Mouse (Mus musculus): ENCODE measurements around the gene Spen. TPM values are rescaled to one million over a fixed set of nuclear protein-coding genes. Genes with fewer than 3 reads are reported as not detected.

The Spen gene
- polyA plus RNA-seq, 1 experiment from 2014 or later, result 12.8 TPM

DNA sequence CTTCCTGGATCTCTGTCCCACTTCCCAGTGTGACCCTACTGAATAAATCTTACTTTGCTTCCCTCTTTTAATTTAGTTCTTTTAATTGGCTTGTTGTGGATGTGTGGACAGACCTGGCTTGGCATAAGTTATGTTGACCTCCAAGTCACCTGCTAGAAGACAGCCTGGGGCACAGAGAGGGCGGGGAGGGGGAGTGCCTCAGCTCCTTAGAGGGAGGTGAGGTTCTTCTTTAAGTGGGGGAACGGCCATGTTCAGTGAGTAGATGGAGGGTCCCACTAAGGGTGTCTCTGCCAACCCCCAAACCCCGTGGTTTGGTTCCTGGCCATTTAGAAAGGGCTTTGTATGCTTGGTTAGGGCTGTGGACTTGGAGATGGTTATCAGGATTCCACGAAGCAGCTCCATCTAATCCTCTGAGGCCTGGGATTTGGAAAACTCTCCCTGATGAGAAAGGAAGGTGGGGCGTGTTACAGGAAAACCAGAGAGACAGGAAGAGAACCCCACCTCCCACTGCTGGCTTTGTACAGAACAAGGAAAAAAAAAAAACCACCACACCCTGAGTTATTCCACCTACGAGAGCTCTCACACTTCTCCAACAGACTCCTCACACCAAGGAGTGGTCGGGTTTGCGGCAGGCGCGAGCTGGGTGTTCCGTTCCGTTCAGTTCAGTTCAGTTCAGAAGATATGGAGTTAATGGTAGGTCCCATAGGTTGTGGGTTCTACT is 99.2 kb downstream of the Spen start:
- Histone ChIP-seq H3K27me3 (replicated peaks; ENCODE audit: control insufficient read depth, insufficient read depth, low read length) (no peaks in the 10 kb centered on the region), H3K9me3 (ENCODE audit: control insufficient read depth, low read length) (no peaks in the 10 kb centered on the region), H3K27ac (ENCODE audit: low read depth) (no peak overlapping the region), H3K9ac (ENCODE audit: low read length) (no peak overlapping the region), H3K36me3 (ENCODE audit: control insufficient read depth, insufficient read depth, low read length) (no peaks in the 10 kb centered on the region), H3K4me1 (replicated peaks; ENCODE audit: control insufficient read depth, insufficient read depth, low read length) (peaks cover 5% of the 10 kb centered on the region; the same call in 1 of the 2 replicates), H3K4me3 (ENCODE audit: low read depth, low read length) (no peak overlapping the region), H3K4me2 (ENCODE audit: low read length) (no peak overlapping the region)
- DNase-seq (ENCODE audit: low spot score) (no peak), ATAC-seq (replicated peaks; ENCODE audit: low FRiP score, low TSS enrichment, low read depth) (no peak)
- 78% methylated on average over 12 of the region's 12 CpGs for WGBS

DNA sequence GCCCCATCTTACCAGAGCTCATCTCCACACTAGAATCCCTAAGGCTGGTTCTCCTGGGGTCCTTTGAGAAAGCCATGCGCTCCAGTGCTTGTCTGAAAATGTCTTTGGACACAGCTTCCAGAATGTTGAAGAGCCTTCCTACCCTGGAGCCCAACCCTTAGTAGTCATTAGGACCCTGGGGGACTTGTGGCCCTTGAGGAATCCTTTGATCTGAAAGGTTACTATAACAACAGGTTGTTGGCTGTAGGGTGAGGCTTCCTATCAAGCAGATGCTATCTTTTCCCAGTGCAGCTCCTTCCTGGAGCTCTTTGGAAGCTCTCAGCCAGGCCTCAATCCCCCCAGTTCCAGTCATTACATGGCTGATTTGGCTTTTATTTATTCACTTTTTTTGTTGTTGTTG is 102.4 kb downstream of the Spen start, which contains the start of gene Srarp:
Srarp (minus strand) TSS at position 132 of the 400 bp plus-strand sequence.
- no peak within 1 kb of the TSS for H3K4me2 ChIP-seq (ENCODE audit: low read length)
- WGBS, result 81% methylated on average over 1 of the region's 1 CpGs
- H3K4me1 ChIP-seq (replicated peaks; ENCODE audit: control insufficient read depth, insufficient read depth, low read length), result no peaks in the 10 kb centered on the region
- H3K9ac ChIP-seq (ENCODE audit: low read length), result no peak within 1 kb of the TSS
- H3K27ac ChIP-seq (ENCODE audit: low read depth), result no peak within 1 kb of the TSS
- no peak within 1 kb of the TSS for H3K4me3 ChIP-seq (ENCODE audit: low read depth, low read length)
- no peaks in the 10 kb centered on the region for H3K9me3 ChIP-seq (ENCODE audit: control insufficient read depth, low read length)
- H3K27me3 ChIP-seq (replicated peaks; ENCODE audit: control insufficient read depth, insufficient read depth, low read length), result no peaks in the 10 kb centered on the region
- H3K36me3 ChIP-seq (ENCODE audit: control insufficient read depth, insufficient read depth, low read length), result no peaks in the 10 kb centered on the region
- ATAC-seq (replicated peaks; ENCODE audit: low FRiP score, low TSS enrichment, low read depth) (no peak), DNase-seq (ENCODE audit: low spot score) (no peak)

DNA sequence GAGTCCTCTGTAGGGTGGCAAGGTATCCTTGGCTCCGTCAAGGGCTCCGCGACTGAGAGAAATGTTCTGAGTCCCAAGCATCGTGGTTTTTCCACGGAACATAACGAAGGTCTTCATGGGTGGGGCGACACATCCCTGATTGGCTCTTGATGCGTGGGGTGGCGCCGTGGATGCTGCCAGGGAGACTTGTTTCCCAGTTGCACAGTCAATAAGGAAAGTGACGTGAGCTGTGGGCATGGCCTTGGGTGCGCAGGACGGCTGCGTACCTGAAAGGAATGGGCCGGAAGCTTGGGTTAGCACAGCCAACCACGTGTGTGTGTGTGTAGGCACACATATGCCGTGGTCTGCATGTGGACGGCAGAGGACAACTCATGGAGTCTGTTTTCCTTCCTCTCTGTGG is 105.2 kb downstream of the Spen start:
- Histone ChIP-seq H3K9me3 (ENCODE audit: control insufficient read depth, low read length) (no peaks in the 10 kb centered on the region), H3K36me3 (ENCODE audit: control insufficient read depth, insufficient read depth, low read length) (no peaks in the 10 kb centered on the region), H3K4me3 (ENCODE audit: low read depth, low read length) (no peak overlapping the region), H3K27ac (ENCODE audit: low read depth) (no peak overlapping the region), H3K27me3 (replicated peaks; ENCODE audit: control insufficient read depth, insufficient read depth, low read length) (no peaks in the 10 kb centered on the region), H3K4me2 (ENCODE audit: low read length) (no peak overlapping the region), H3K4me1 (replicated peaks; ENCODE audit: control insufficient read depth, insufficient read depth, low read length) (no peaks in the 10 kb centered on the region), H3K9ac (ENCODE audit: low read length) (no peak overlapping the region)
- WGBS, result 83% methylated on average over 18 of the region's 18 CpGs
- no peak for ATAC-seq (replicated peaks; ENCODE audit: low FRiP score, low TSS enrichment, low read depth)
- DNase-seq (ENCODE audit: low spot score), result no peak

DNA sequence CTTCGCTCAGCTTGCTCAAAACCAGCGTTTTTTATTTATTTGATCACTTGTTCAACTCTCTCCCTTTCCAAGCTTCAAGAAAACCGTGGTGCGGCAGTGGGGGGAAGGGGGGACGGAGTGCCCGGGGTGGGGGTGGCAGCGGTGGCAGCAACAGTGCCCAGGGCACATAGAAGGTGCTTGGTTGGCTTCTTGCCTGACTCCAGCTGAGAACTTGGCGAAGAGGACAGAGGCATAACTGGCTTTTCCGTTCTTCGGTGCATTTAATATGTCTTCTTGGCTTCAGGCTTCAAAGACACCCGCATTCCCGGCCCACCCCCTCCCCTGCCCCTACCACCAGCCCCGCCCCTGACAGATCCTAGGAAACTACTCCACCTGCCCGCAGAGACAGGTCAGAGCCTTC is 105.7 kb downstream of the Spen start:
- H3K4me3 ChIP-seq (ENCODE audit: low read depth, low read length), result no peak overlapping the region
- H3K27ac ChIP-seq (ENCODE audit: low read depth), result no peak overlapping the region
- no peaks in the 10 kb centered on the region for H3K4me1 ChIP-seq (replicated peaks; ENCODE audit: control insufficient read depth, insufficient read depth, low read length)
- no peak for ATAC-seq (replicated peaks; ENCODE audit: low FRiP score, low TSS enrichment, low read depth)
- no peaks in the 10 kb centered on the region for H3K27me3 ChIP-seq (replicated peaks; ENCODE audit: control insufficient read depth, insufficient read depth, low read length)
- no peak overlapping the region for H3K9ac ChIP-seq (ENCODE audit: low read length)
- no peaks in the 10 kb centered on the region for H3K9me3 ChIP-seq (ENCODE audit: control insufficient read depth, low read length)
- 61% methylated on average over 14 of the region's 14 CpGs for WGBS
- no peak overlapping the region for H3K4me2 ChIP-seq (ENCODE audit: low read length)
- no peak for DNase-seq (ENCODE audit: low spot score)
- no peaks in the 10 kb centered on the region for H3K36me3 ChIP-seq (ENCODE audit: control insufficient read depth, insufficient read depth, low read length)

DNA sequence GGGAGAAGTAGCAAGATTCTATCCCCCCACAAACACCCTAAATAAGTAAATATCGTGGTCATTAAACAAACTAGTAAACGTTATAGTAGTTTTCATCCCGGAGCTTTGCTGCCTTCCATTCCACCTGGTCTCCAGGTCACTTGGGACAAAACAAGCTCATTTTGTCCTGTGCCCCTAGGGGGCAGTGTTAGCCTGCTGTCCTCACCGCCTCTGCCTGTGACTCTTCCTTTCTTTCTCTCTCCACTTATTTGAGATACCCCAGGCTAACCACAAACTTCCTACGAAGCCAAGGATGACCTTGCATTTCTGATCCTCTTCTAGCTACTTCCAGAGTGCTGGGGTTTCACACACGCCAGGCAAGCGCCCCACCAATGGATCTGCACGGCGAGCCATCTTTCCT is 107.4 kb downstream of the Spen start:
- Histone ChIP-seq H3K4me3 (ENCODE audit: low read depth, low read length) (no peak overlapping the region), H3K27me3 (replicated peaks; ENCODE audit: control insufficient read depth, insufficient read depth, low read length) (no peaks in the 10 kb centered on the region), H3K9me3 (ENCODE audit: control insufficient read depth, low read length) (no peaks in the 10 kb centered on the region), H3K9ac (ENCODE audit: low read length) (no peak overlapping the region), H3K36me3 (ENCODE audit: control insufficient read depth, insufficient read depth, low read length) (no peaks in the 10 kb centered on the region), H3K4me2 (ENCODE audit: low read length) (no peak overlapping the region), H3K4me1 (replicated peaks; ENCODE audit: control insufficient read depth, insufficient read depth, low read length) (peaks cover 3% of the 10 kb centered on the region), H3K27ac (ENCODE audit: low read depth) (no peak overlapping the region)
- DNase-seq (ENCODE audit: low spot score), result peak; percentile 78
- WGBS, result 44% methylated on average over 9 of the region's 9 CpGs
- no peak for ATAC-seq (replicated peaks; ENCODE audit: low FRiP score, low TSS enrichment, low read depth)

DNA sequence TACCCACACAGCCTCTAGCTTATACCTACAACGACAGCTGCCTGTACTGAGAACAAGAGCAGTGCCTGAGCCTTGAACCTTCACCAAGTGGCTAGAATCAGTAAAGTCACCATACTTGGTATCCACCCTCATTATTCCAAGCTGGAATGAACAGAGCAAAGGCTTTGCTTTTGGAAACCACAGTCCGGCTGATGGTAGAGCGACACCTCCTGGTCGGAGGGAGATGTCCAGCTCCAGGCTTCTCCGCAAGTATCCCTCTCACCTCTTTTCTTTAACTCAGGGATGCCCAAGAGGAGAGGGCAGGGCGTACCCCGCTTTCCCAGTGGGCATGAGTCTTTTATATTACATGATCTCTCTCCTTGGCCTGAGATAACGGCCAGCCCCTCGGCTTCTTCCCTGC is 108.5 kb downstream of the Spen start:
- H3K27ac ChIP-seq (ENCODE audit: low read depth), result no peak overlapping the region
- no peak overlapping the region for H3K9ac ChIP-seq (ENCODE audit: low read length)
- no peak overlapping the region for H3K4me2 ChIP-seq (ENCODE audit: low read length)
- ATAC-seq (replicated peaks; ENCODE audit: low FRiP score, low TSS enrichment, low read depth) (no peak), DNase-seq (ENCODE audit: low spot score) (no peak)
- H3K36me3 ChIP-seq (ENCODE audit: control insufficient read depth, insufficient read depth, low read length), result no peaks in the 10 kb centered on the region
- H3K9me3 ChIP-seq (ENCODE audit: control insufficient read depth, low read length), result no peaks in the 10 kb centered on the region
- 52% methylated on average over 9 of the region's 9 CpGs for WGBS
- peaks cover 6% of the 10 kb centered on the region for H3K4me1 ChIP-seq (replicated peaks; ENCODE audit: control insufficient read depth, insufficient read depth, low read length)
- no peaks in the 10 kb centered on the region for H3K27me3 ChIP-seq (replicated peaks; ENCODE audit: control insufficient read depth, insufficient read depth, low read length)
- H3K4me3 ChIP-seq (ENCODE audit: low read depth, low read length), result no peak overlapping the region

DNA sequence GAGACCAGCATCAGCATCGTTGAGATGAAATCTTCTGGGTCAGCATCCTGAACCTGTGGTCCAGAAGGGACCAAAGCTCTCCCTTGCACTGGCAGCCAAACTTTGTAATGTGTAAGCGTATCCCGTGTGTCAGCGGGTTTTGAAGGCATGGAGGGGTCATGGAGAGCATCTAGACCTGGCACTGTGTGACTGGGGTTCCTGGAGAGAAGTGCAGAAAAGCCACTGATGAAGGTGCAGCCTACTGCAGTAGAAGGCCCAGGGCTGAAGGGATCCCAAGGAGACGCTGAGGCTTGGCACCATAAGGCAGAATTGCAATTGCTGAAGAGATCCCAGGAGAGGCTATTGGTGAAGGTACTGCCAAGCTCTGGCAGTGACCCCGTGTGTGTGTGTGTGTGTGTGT is 109.0 kb downstream of the Spen start:
- Histone ChIP-seq H3K27ac (ENCODE audit: low read depth) (no peak overlapping the region), H3K4me3 (ENCODE audit: low read depth, low read length) (no peak overlapping the region), H3K36me3 (ENCODE audit: control insufficient read depth, insufficient read depth, low read length) (no peaks in the 10 kb centered on the region), H3K4me2 (ENCODE audit: low read length) (no peak overlapping the region), H3K27me3 (replicated peaks; ENCODE audit: control insufficient read depth, insufficient read depth, low read length) (no peaks in the 10 kb centered on the region), H3K4me1 (replicated peaks; ENCODE audit: control insufficient read depth, insufficient read depth, low read length) (peaks cover 6% of the 10 kb centered on the region), H3K9me3 (ENCODE audit: control insufficient read depth, low read length) (no peaks in the 10 kb centered on the region), H3K9ac (ENCODE audit: low read length) (no peak overlapping the region)
- WGBS, result 83% methylated on average over 6 of the region's 6 CpGs
- no peak for DNase-seq (ENCODE audit: low spot score)
- ATAC-seq (replicated peaks; ENCODE audit: low FRiP score, low TSS enrichment, low read depth), result no peak

DNA sequence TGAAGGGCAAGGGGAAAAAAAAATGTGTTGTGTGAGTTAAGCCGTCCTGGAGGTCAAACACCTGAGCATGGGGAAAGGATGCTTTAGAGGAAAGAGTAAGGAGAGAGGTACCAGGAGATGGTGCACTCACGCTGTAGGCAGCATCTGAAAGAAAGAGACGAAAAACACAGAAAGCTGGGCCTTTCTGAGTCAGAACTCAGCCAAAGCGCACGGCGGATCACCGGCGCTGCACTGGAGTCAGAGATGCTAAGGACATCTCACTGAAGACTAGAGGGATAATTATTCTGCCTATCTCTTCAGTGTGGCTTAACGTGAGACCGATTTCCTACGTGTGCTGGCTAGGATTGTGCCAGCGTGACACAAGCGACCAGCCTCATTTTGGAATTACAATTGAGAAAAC is 110.5 kb downstream of the Spen start:
- Histone ChIP-seq H3K4me3 (ENCODE audit: low read depth, low read length) (no peak overlapping the region), H3K4me2 (ENCODE audit: low read length) (no peak overlapping the region), H3K9me3 (ENCODE audit: control insufficient read depth, low read length) (no peaks in the 10 kb centered on the region), H3K27me3 (replicated peaks; ENCODE audit: control insufficient read depth, insufficient read depth, low read length) (no peaks in the 10 kb centered on the region), H3K36me3 (ENCODE audit: control insufficient read depth, insufficient read depth, low read length) (no peaks in the 10 kb centered on the region), H3K4me1 (replicated peaks; ENCODE audit: control insufficient read depth, insufficient read depth, low read length) (peaks cover 6% of the 10 kb centered on the region), H3K27ac (ENCODE audit: low read depth) (no peak overlapping the region), H3K9ac (ENCODE audit: low read length) (no peak overlapping the region)
- ATAC-seq (replicated peaks; ENCODE audit: low FRiP score, low TSS enrichment, low read depth), result no peak
- no peak for DNase-seq (ENCODE audit: low spot score)
- 87% methylated on average over 13 of the region's 13 CpGs for WGBS

Measured in intestine, embryonic 14.5 days (tissue).